Mouse (Mus musculus): Measurements from ENCODE around the gene Prpf38b. TPM values are rescaled to one million over a fixed set of nuclear protein-coding genes. Genes with fewer than 3 reads are reported as not detected.

Prpf38b gene
- polyA plus RNA-seq, 1 experiment: 19.0 TPM

DNA sequence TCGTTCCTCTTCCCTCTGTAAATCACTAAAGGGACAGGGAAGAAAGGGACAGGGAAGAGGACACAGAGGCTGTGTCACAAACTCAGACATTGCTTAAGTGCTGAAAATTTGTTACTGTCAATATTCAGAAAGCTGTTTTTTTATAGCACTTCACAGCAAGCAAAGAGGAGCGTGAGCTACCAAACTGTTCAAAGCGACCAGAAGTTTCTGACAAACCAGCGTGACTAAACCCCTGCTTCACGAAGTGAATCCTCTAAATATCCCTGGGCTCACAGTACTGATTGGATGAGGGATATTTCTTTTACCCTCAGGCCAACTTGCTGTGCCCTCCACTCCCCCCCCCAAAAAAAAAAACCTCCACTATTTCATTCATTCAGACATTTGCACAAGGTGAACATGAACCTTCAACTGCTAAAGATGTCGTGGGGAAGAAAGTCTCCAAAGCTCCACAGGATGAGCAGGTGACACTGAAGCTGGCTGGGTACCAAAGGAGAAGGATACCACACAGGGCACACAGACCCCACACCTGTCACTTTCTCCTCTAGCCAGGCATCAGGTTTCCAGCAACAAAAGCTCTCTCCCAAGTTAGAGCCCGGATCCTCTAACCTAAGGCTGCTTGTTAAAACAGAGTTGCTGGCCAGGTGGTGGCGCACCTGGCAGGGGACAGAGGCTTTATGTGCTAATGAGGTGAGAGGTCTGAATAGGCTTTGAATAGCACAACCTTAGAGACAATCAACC, 55.0 kb downstream of the Prpf38b start:
- no peaks in the 10 kb centered on the region for H3K36me3 ChIP-seq (ENCODE audit: control insufficient read depth, insufficient read depth)
- H3ac ChIP-seq (ENCODE audit: control insufficient read depth, insufficient read length): no peak overlapping the region
- H3K4me2 ChIP-seq (ENCODE audit: low read depth): peak overlapping the region; percentile 73
- no peak overlapping the region for H3K4me3 ChIP-seq
- TF ChIP-seq POLR2A (IDR thresholded peaks at IDR 0.05; ENCODE audit: insufficient read length, low read depth): no peak
- peak in 1 of 3 experiments; percentile 71 for TF ChIP-seq MYOG (IDR thresholded peaks at IDR 0.05; ENCODE audit: control insufficient read depth in 1 of 3, insufficient read depth in 1 of 3, insufficient read length in 2 of 3, low read depth in 2 of 3)
- peak in 2 of 3 experiments; percentile 60 to 77 for TF ChIP-seq MYOD1 (IDR thresholded peaks at IDR 0.05; ENCODE audit: control insufficient read depth in 1 of 3, insufficient read length in 2 of 3, low read depth in 2 of 3)
- TF ChIP-seq CEBPB (IDR thresholded peaks at IDR 0.05; ENCODE audit: insufficient read depth, poor library complexity, severe bottlenecking): no peak
- no peak for TF ChIP-seq TCF12 (IDR thresholded peaks at IDR 0.05; ENCODE audit: insufficient read depth, poor library complexity, severe bottlenecking)
- no peak for TF ChIP-seq POLR2AphosphoS2 (IDR thresholded peaks at IDR 0.05; ENCODE audit: insufficient read length, low read depth)
- no peak for TF ChIP-seq TCF3 (IDR thresholded peaks at IDR 0.05; ENCODE audit: insufficient read length, low read depth)
- TF ChIP-seq REST (IDR thresholded peaks at IDR 0.05; ENCODE audit: insufficient read depth, insufficient read length): no peak
- TF ChIP-seq USF1 (IDR thresholded peaks at IDR 0.05; ENCODE audit: low read depth): no peak
- H3K79me2 ChIP-seq (ENCODE audit: control insufficient read depth, insufficient read depth): no peaks in the 10 kb centered on the region
- H3K27me3 ChIP-seq (ENCODE audit: control insufficient read depth, insufficient read depth, insufficient read length): no peaks in the 10 kb centered on the region

DNA sequence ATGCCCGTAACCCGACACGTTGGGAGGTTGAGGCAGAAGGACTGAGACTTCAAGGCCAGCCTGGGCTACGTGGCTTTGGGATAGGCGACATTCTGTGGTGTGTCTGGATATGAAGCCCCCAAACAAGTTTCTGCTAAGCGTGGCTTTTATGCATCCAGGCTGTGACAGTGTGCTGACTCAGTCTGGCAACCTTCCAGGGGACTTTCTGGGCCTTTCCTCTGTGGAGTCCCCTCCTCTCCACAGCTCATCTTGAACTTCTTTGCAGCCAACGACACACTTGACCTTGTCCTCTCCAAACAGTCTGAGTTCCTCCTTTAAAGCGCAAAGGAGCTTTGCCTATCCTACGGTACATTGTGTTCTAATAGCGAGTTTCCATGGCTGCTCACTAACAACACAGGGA, 55.7 kb downstream of the Prpf38b start:
- no peaks in the 10 kb centered on the region for H3K79me2 ChIP-seq (ENCODE audit: control insufficient read depth, insufficient read depth)

DNA sequence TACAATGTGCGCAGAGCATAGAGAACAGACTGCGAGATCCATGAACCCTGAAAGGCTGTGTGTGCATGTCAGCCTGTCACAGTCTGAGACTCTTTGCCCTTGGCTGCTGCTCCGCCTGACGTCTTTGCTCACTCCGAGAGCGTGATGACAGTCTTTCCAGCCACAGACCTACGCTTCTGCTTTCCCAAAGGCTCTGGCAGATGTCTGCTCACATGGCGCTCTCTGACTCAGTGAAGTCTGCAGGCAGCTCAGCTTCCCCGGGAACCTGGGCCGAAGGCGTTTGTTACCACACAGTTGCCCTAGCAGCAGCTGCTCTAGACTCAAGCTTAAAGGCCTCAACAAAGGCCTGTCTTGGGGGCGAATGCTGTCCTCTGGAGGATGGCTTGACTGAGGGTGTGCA, 56.2 kb downstream of the Prpf38b start:
- peak in 2 of 3 experiments; percentile 77 for TF ChIP-seq MYOD1 (IDR thresholded peaks at IDR 0.05; ENCODE audit: control insufficient read depth in 1 of 3, insufficient read length in 2 of 3, low read depth in 2 of 3)
- TF ChIP-seq TCF12 (IDR thresholded peaks at IDR 0.05; ENCODE audit: insufficient read depth, poor library complexity, severe bottlenecking): peak; percentile 30
- no peak for TF ChIP-seq CEBPB (IDR thresholded peaks at IDR 0.05; ENCODE audit: insufficient read depth, poor library complexity, severe bottlenecking)
- TF ChIP-seq USF1 (IDR thresholded peaks at IDR 0.05; ENCODE audit: low read depth): peak; percentile 43
- TF ChIP-seq POLR2AphosphoS2 (IDR thresholded peaks at IDR 0.05; ENCODE audit: insufficient read length, low read depth): no peak
- peak; percentile 51 to 95 (median 69) for TF ChIP-seq MYOG (IDR thresholded peaks at IDR 0.05; ENCODE audit: control insufficient read depth in 1 of 3, insufficient read depth in 1 of 3, insufficient read length in 2 of 3, low read depth in 2 of 3)
- TF ChIP-seq REST (IDR thresholded peaks at IDR 0.05; ENCODE audit: insufficient read depth, insufficient read length): no peak
- TF ChIP-seq MAX (IDR thresholded peaks at IDR 0.05; ENCODE audit: low read depth): peak; percentile 23
- TF ChIP-seq TCF3 (IDR thresholded peaks at IDR 0.05; ENCODE audit: insufficient read length, low read depth): no peak
- TF ChIP-seq POLR2A (IDR thresholded peaks at IDR 0.05; ENCODE audit: insufficient read length, low read depth): peak; percentile 55
- Histone ChIP-seq H3K4me3 (no peak overlapping the region), H3K79me2 (ENCODE audit: control insufficient read depth, insufficient read depth) (no peaks in the 10 kb centered on the region), H3K36me3 (ENCODE audit: control insufficient read depth, insufficient read depth) (no peaks in the 10 kb centered on the region), H3K27me3 (ENCODE audit: control insufficient read depth, insufficient read depth, insufficient read length) (no peaks in the 10 kb centered on the region), H3K4me2 (ENCODE audit: low read depth) (peak overlapping the region; percentile 73), H3ac (ENCODE audit: control insufficient read depth, insufficient read length) (no peak overlapping the region)

More for the DNA sequence above, 55.7 kb downstream of the Prpf38b start:
- no peaks in the 10 kb centered on the region for H3K27me3 ChIP-seq (ENCODE audit: control insufficient read depth, insufficient read depth, insufficient read length)
- H3K36me3 ChIP-seq (ENCODE audit: control insufficient read depth, insufficient read depth): no peaks in the 10 kb centered on the region
- H3K4me3 ChIP-seq: no peak overlapping the region
- H3K4me2 ChIP-seq (ENCODE audit: low read depth): peak overlapping the region; percentile 73
- no peak for TF ChIP-seq REST (IDR thresholded peaks at IDR 0.05; ENCODE audit: insufficient read depth, insufficient read length)
- TF ChIP-seq TCF12 (IDR thresholded peaks at IDR 0.05; ENCODE audit: insufficient read depth, poor library complexity, severe bottlenecking): no peak
- TF ChIP-seq POLR2AphosphoS2 (IDR thresholded peaks at IDR 0.05; ENCODE audit: insufficient read length, low read depth): no peak
- no peak for TF ChIP-seq USF1 (IDR thresholded peaks at IDR 0.05; ENCODE audit: low read depth)
- TF ChIP-seq E2F4 (IDR thresholded peaks at IDR 0.05; ENCODE audit: insufficient read depth): no peak
- TF ChIP-seq MYOD1 (IDR thresholded peaks at IDR 0.05; ENCODE audit: control insufficient read depth in 1 of 3, insufficient read length in 2 of 3, low read depth in 2 of 3): no peak
- no peak for TF ChIP-seq TCF3 (IDR thresholded peaks at IDR 0.05; ENCODE audit: insufficient read length, low read depth)
- no peak for TF ChIP-seq POLR2A (IDR thresholded peaks at IDR 0.05; ENCODE audit: insufficient read length, low read depth)
- no peak for TF ChIP-seq MAX (IDR thresholded peaks at IDR 0.05; ENCODE audit: low read depth)
- no peak overlapping the region for H3ac ChIP-seq (ENCODE audit: control insufficient read depth, insufficient read length)

DNA sequence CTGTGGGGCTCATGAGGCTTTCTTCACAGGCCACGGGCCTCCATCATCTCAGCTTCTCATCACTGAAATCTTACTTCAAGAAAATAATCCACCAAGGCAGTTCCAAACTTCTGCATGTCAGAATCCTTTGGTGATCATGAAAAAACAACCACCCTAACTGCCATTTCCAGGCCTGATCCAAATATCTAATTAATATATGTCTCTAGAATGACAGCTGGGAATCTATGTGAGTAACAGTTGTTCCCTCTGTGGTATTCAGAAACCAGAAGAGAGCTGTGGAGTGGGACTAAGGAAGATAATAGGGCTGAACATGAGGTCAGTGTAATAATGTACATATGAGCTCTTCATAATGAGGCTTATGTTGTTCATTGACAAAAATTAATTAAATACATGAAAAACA, 58.3 kb downstream of the Prpf38b start:
- TF ChIP-seq TCF3 (IDR thresholded peaks at IDR 0.05; ENCODE audit: insufficient read length, low read depth) (no peak), MAX (IDR thresholded peaks at IDR 0.05; ENCODE audit: low read depth) (no peak), E2F4 (IDR thresholded peaks at IDR 0.05; ENCODE audit: insufficient read depth) (no peak), USF1 (IDR thresholded peaks at IDR 0.05; ENCODE audit: low read depth) (no peak), MYOG (IDR thresholded peaks at IDR 0.05; ENCODE audit: control insufficient read depth in 1 of 3, insufficient read depth in 1 of 3, insufficient read length in 2 of 3, low read depth in 2 of 3) (peak in 1 of 3 experiments; percentile 50), CEBPB (IDR thresholded peaks at IDR 0.05; ENCODE audit: insufficient read depth, poor library complexity, severe bottlenecking) (no peak), TCF12 (IDR thresholded peaks at IDR 0.05; ENCODE audit: insufficient read depth, poor library complexity, severe bottlenecking) (no peak), MYOD1 (IDR thresholded peaks at IDR 0.05; ENCODE audit: control insufficient read depth in 1 of 3, insufficient read length in 2 of 3, low read depth in 2 of 3) (peak; percentile 30 to 47 (median 45))
- Histone ChIP-seq H3ac (ENCODE audit: control insufficient read depth, insufficient read length) (no peak overlapping the region), H3K79me2 (ENCODE audit: control insufficient read depth, insufficient read depth) (no peaks in the 10 kb centered on the region), H3K36me3 (ENCODE audit: control insufficient read depth, insufficient read depth) (no peaks in the 10 kb centered on the region), H3K4me2 (ENCODE audit: low read depth) (no peak overlapping the region), H3K4me3 (no peak overlapping the region), H3K27me3 (ENCODE audit: control insufficient read depth, insufficient read depth, insufficient read length) (no peaks in the 10 kb centered on the region)

Other genes starting within 250 kb of the Prpf38b start
- 16.4 TPM for gene Gpsm2, start 189.4 kb downstream of the Prpf38b start, polyA plus RNA-seq (2012; fragmentation: generic; extraction: Trizol)
- 2.9 TPM for gene Aknad1, start 172.1 kb downstream of the Prpf38b start, polyA plus RNA-seq (2012; fragmentation: generic; extraction: Trizol)
- 11.9 TPM for gene Stxbp3, start 71.2 kb downstream of the Prpf38b start, polyA plus RNA-seq (2012; fragmentation: generic; extraction: Trizol)
- 0.26 TPM for gene Fndc7, start 21.7 kb downstream of the Prpf38b start, polyA plus RNA-seq (2012; fragmentation: generic; extraction: Trizol)
- gene Henmt1, start 28.1 kb upstream of the Prpf38b start, polyA plus RNA-seq (2012; fragmentation: generic; extraction: Trizol): not detected
- gene Gm9857, start 28.7 kb upstream of the Prpf38b start, polyA plus RNA-seq (2012; fragmentation: generic; extraction: Trizol): not detected
- 3.7 TPM for gene Fam102b, start 115.9 kb upstream of the Prpf38b start, polyA plus RNA-seq (2012; fragmentation: generic; extraction: Trizol)
- 0.02 TPM for gene Slc25a54, start 168.7 kb upstream of the Prpf38b start, polyA plus RNA-seq (2012; fragmentation: generic; extraction: Trizol)
- 13.9 TPM for gene Slc25a24, start 211.4 kb upstream of the Prpf38b start, polyA plus RNA-seq (2012; fragmentation: generic; extraction: Trizol)

Measured in myocyte (in vitro differentiated cells).